Mouse (Mus musculus): ENCODE results near the gene Zfp92. TPM values are rescaled to one million over a fixed set of nuclear protein-coding genes. Genes with fewer than 3 reads are reported as not detected.
"Not testable (repeated sequence)": the region's sequence is repeated elsewhere in the genome, so short reads cannot be mapped to it uniquely, and the experiment has no call there.

Gene Zfp92
- total and polyA plus RNA-seq, 3 experiments = 0.04 TPM; not detected in 2

GRCm38 (mm10) chrX:73398636-73399035 is 12.3 kb upstream of the Zfp92 start, which contains the start of gene Gm18336:
Gm18336 (minus strand) TSS chrX:73398736.
- H3K9ac ChIP-seq (ENCODE audit: insufficient read depth, low read depth); dilution Hi-C loops (cut with MboI; ENCODE audit: extremely low pct_ligation_motif_present, extremely low pct_unique_long_range_greater_than_20kb, low sequenced_read_pairs); H3K27me3 ChIP-seq (replicated peaks); H3K4me3 ChIP-seq (replicated peaks in 1 of 3; ENCODE audit: low read depth in 2 of 3, low read length in 2 of 3, poor library complexity in 1 of 3); H3K36me3 ChIP-seq (replicated peaks in 1 of 2; ENCODE audit: control insufficient read depth in 1 of 2, insufficient read depth in 1 of 2, low read length in 1 of 2); H3K9me3 ChIP-seq (replicated peaks; ENCODE audit: low read length); in situ Hi-C loops (cut with MboI; ENCODE audit: low pct_ligation_motif_present, low pct_unique_long_range_greater_than_20kb, low sequenced_read_pairs); H3K4me2 ChIP-seq (ENCODE audit: insufficient read depth, low read depth, poor library complexity, severe bottlenecking); H3K79me2 ChIP-seq (replicated peaks; ENCODE audit: control insufficient read depth, extremely low read depth, insufficient read depth, poor library complexity, severe bottlenecking); H3K27ac ChIP-seq (ENCODE audit: insufficient read depth, low read depth); DNase-seq (ENCODE audit: extremely low read depth); H3K4me1 ChIP-seq (ENCODE audit: control insufficient read depth in 1 of 2, insufficient read depth in 2 of 2): not testable (repeated sequence)

- Histone ChIP-seq H3K4me3 (replicated peaks in 1 of 3; ENCODE audit: low read depth in 2 of 3, low read length in 2 of 3, poor library complexity in 1 of 3) (no peak overlapping the region), H3K36me3 (replicated peaks in 1 of 2; ENCODE audit: control insufficient read depth in 1 of 2, insufficient read depth in 1 of 2, low read length in 1 of 2) (no peaks in the 10 kb centered on the region), H3K4me2 (ENCODE audit: insufficient read depth, low read depth, poor library complexity, severe bottlenecking) (no peak overlapping the region), H3K9me3 (replicated peaks; ENCODE audit: low read length) (no peaks in the 10 kb centered on the region), H3K4me1 (ENCODE audit: control insufficient read depth in 1 of 2, insufficient read depth in 2 of 2) (no peaks in the 10 kb centered on the region), H3K27me3 (replicated peaks) (no peaks in the 10 kb centered on the region), H3K79me2 (replicated peaks; ENCODE audit: control insufficient read depth, extremely low read depth, insufficient read depth, poor library complexity, severe bottlenecking) (no peaks in the 10 kb centered on the region), H3K27ac (ENCODE audit: insufficient read depth, low read depth) (no peak overlapping the region), H3K9ac (ENCODE audit: insufficient read depth, low read depth) (no peak overlapping the region)
- no peak for DNase-seq (ENCODE audit: extremely low read depth)
- TF ChIP-seq NRF1 (IDR thresholded peaks at IDR 0.05; ENCODE audit: low read depth, low read length) = no peak
- TF ChIP-seq ETS1 (conservative IDR thresholded peaks at IDR 0.05; ENCODE audit: low read depth, low read length) = no peak
- TF ChIP-seq MAX (IDR thresholded peaks at IDR 0.05; ENCODE audit: low read length) = no peak
- no peak for TF ChIP-seq MAZ (IDR thresholded peaks at IDR 0.05; ENCODE audit: low read depth, low read length)
- TF ChIP-seq USF1 (IDR thresholded peaks at IDR 0.05; ENCODE audit: low read depth, low read length) = no peak
- no peak for TF ChIP-seq MAFK (IDR thresholded peaks at IDR 0.05; ENCODE audit: insufficient replicate concordance, low read length)
- no peak for TF ChIP-seq CTCF (conservative IDR thresholded peaks at IDR 0.05 in 1 of 2, IDR thresholded peaks at IDR 0.05 in 1 of 2; ENCODE audit: low read depth in 2 of 2, low read length in 2 of 2)
- no peak for TF ChIP-seq E2F4 (IDR thresholded peaks at IDR 0.05; ENCODE audit: insufficient replicate concordance, low read depth, low read length)
- no peak for TF ChIP-seq POLR2AphosphoS2 (IDR thresholded peaks at IDR 0.05; ENCODE audit: low read depth, low read length)
- TF ChIP-seq SIN3A (IDR thresholded peaks at IDR 0.05; ENCODE audit: low read length) = no peak
- TF ChIP-seq RCOR1 (conservative IDR thresholded peaks at IDR 0.05; ENCODE audit: low read depth, low read length) = no peak
- dilution Hi-C loops (cut with MboI; ENCODE audit: extremely low pct_ligation_motif_present, extremely low pct_unique_long_range_greater_than_20kb, low sequenced_read_pairs) = no loop called here
- in situ Hi-C loops (cut with MboI; ENCODE audit: low pct_ligation_motif_present, low pct_unique_long_range_greater_than_20kb, low sequenced_read_pairs) = loop anchor here (25.0 kb wide), 2 partner anchors 89 to 164 kb away; partner anchors contain the start of genes F8a and Xlr4c
These were observed 9.9 kb upstream of the Zfp92 start for GRCm38 (mm10) chrX:73400951-73401350.

- no peak overlapping the region for H3K9ac ChIP-seq (ENCODE audit: insufficient read depth, low read depth)
- H3K4me3 ChIP-seq (replicated peaks in 1 of 3; ENCODE audit: low read depth in 2 of 3, low read length in 2 of 3, poor library complexity in 1 of 3) = no peak overlapping the region
- no peaks in the 10 kb centered on the region for H3K4me1 ChIP-seq (ENCODE audit: control insufficient read depth in 1 of 2, insufficient read depth in 2 of 2)
- no peaks in the 10 kb centered on the region for H3K36me3 ChIP-seq (replicated peaks in 1 of 2; ENCODE audit: control insufficient read depth in 1 of 2, insufficient read depth in 1 of 2, low read length in 1 of 2)
- no peaks in the 10 kb centered on the region for H3K27me3 ChIP-seq (replicated peaks)
- no peak overlapping the region for H3K27ac ChIP-seq (ENCODE audit: insufficient read depth, low read depth)
- H3K79me2 ChIP-seq (replicated peaks; ENCODE audit: control insufficient read depth, extremely low read depth, insufficient read depth, poor library complexity, severe bottlenecking) = no peaks in the 10 kb centered on the region
- H3K4me2 ChIP-seq (ENCODE audit: insufficient read depth, low read depth, poor library complexity, severe bottlenecking) = no peak overlapping the region
- in situ Hi-C loops (cut with MboI; ENCODE audit: low pct_ligation_motif_present, low pct_unique_long_range_greater_than_20kb, low sequenced_read_pairs) = loop anchor here (25.0 kb wide), 2 partner anchors 89 to 164 kb away; partner anchors contain the start of genes F8a and Xlr4c
- dilution Hi-C loops (cut with MboI; ENCODE audit: extremely low pct_ligation_motif_present, extremely low pct_unique_long_range_greater_than_20kb, low sequenced_read_pairs) = no loop called here
- no peaks in the 10 kb centered on the region for H3K9me3 ChIP-seq (replicated peaks; ENCODE audit: low read length)
- DNase-seq (ENCODE audit: extremely low read depth) = no peak
- TF ChIP-seq JUN (IDR thresholded peaks at IDR 0.05; ENCODE audit: insufficient read depth, low read depth, low read length) (no peak), POLR2A (IDR thresholded peaks at IDR 0.05; ENCODE audit: low read depth, low read length) (no peak), TCF12 (IDR thresholded peaks at IDR 0.05; ENCODE audit: low read depth, low read length) (no peak), PAX5 (IDR thresholded peaks at IDR 0.05; ENCODE audit: low read length) (no peak), NRF1 (IDR thresholded peaks at IDR 0.05; ENCODE audit: low read depth, low read length) (no peak), TBP (conservative IDR thresholded peaks at IDR 0.05; ENCODE audit: low read depth, low read length) (no peak), MYC (IDR thresholded peaks at IDR 0.05; ENCODE audit: low read depth, low read length) (no peak), ZMIZ1 (IDR thresholded peaks at IDR 0.05; ENCODE audit: low read depth, low read length) (no peak), ZC3H11A (IDR thresholded peaks at IDR 0.05; ENCODE audit: low read depth, low read length) (no peak)
These were observed 9.3 kb upstream of the Zfp92 start for GRCm38 (mm10) chrX:73401616-73402015.
